Mouse (Mus musculus): ENCODE measurements around the gene Hemk1.
A peak's percentile ranks its signal among the peaks of the same experiment; 100 is the strongest.

The Hemk1 gene

DNA sequence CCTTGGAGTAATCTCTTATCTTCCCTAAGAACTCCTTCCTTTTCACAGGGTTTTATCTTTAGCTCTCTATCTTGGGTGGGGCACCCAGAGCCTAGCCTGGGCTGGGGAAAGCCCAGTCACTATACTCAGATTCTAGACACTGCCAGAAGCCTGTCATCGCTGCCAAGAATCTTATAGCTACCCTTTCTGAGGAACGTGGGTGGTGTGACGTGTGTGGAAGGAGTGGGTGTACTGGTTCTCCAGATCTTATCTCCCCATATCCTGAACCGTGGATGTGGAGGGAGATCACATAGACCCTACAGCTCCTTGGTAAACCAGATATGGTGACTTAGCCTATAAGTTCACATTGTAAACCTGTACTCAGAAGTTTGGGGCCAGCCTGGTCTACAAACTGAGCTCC lies 42.5 kb downstream of the Hemk1 start:
- peak; percentile 70 for DNase-seq (ENCODE audit: low read depth, low spot score)

GRCm38 (mm10) chr9:107294249-107294648 lies 43.9 kb downstream of the Hemk1 start:
- peak; percentile 68 for DNase-seq (ENCODE audit: low read depth, low spot score)

DNA sequence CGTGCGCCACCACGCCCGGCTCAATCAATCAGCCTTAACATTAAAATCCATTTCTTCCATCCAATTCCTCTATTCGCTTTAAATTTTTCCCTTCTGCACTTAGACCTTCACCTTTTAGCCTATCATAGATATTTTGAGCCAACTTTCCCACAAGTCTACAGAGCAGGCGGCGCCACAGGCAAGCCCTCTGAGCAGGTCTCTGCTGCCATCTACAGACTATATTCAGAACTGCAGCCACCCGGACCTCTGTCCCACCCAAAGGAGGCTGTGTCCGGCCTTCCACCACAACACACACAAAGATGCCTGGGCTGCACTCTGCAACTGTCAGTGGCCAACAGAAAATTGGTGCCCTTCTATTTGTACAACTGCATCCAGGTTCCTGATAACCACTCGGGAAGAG lies 47.3 kb downstream of the Hemk1 start:
- no peak for DNase-seq (ENCODE audit: low read depth, low spot score)

- no peak for DNase-seq (ENCODE audit: low read depth, low spot score)
Measured at GRCm38 (mm10) chr9:107289211-107290076, 48.7 kb downstream of the Hemk1 start, which contains the start of gene Mapkapk3. Gene Mapkapk3 (minus strand): TSS chr9:107289877.

DNA sequence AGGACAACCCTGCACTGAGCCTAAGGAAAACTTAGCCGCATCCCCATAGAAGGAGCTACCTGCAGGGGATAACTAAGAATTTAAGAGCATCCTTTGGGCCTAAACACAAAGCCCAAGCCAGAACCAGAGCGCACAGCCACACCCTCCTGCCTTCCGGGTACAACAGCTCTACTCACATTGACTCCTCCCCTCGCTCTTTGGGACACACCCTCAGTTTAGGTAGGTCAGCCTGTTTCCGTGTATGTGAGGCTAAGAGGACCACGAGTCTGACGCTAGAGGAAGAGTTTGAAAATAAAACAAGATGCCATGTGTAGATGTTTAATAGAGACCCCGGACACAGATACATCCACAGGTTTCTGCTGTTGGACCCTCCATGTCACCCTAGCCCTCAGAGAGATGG lies 49.4 kb downstream of the Hemk1 start:
- DNase-seq (ENCODE audit: low read depth, low spot score): peak; percentile 58

- no peak for DNase-seq (ENCODE audit: low read depth, low spot score)
Measured at GRCm38 (mm10) chr9:107288105-107288650, 50.0 kb downstream of the Hemk1 start.

GRCm38 (mm10) chr9:107287294-107287693 lies 50.9 kb downstream of the Hemk1 start:
- DNase-seq (ENCODE audit: low read depth, low spot score): no peak

GRCm38 (mm10) chr9:107285009-107285408 lies 53.1 kb downstream of the Hemk1 start:
- no peak for DNase-seq (ENCODE audit: low read depth, low spot score)

DNA sequence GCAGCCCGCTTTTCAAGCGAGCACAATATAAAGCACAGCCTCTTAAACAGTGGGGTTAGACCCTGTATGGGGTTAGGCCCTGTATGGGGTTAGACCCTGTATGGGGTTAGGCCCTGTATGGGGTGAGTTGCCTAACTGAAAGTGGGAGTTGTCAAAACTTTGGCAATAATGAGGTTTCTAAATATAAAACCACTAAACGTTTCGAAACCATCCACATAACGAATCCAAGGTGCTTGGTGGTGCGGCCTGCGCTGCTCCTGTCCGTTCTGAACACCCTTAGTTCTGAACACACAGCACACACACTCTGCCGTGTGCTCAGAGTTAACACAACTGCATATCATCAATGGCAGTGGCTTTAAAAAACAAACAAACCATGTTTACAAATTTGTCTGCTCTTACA lies 55.2 kb downstream of the Hemk1 start:
- DNase-seq (ENCODE audit: low read depth, low spot score): no peak

DNA sequence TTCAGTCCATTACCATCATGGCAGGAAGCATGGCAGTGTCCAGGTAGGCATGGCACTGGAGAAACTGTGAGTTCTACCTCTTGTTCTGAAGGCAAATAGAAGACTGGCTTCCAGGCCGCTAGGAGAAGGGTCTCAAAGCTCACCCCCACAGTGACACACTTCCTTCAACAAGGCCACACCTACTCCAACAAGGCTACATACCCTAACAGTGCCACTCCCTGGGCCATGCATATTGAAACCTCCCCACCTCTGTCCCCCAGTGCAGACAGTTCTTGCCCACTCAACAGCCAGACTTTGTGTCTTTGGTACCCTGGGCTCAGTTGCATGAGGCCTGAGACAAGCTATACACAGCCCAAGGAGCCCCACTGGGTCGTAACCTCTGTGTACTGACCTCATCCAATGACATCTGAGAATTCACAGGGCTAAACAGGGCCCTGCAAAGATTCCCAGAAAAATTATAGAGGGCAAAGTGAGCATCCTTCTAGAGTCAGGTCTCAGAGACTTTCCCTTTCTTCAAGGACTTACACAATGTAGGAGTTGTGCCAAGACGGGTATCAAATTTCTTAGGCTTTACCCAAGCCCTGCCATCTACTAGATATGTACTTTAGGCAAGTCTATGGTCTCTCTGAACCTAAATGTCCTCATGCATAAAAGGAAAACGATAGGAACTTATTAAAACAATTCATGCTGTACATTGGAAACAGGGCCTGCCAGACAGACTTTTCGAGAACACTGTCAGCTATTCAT lies 56.7 kb downstream of the Hemk1 start:
- DNase-seq (ENCODE audit: low read depth, low spot score): no peak

GRCm38 (mm10) chr9:107280322-107281027 lies 57.7 kb downstream of the Hemk1 start:
- DNase-seq (ENCODE audit: low read depth, low spot score): no peak

- DNase-seq (ENCODE audit: low read depth, low spot score): no peak
Measured at GRCm38 (mm10) chr9:107279378-107280321, 58.5 kb downstream of the Hemk1 start.

DNA sequence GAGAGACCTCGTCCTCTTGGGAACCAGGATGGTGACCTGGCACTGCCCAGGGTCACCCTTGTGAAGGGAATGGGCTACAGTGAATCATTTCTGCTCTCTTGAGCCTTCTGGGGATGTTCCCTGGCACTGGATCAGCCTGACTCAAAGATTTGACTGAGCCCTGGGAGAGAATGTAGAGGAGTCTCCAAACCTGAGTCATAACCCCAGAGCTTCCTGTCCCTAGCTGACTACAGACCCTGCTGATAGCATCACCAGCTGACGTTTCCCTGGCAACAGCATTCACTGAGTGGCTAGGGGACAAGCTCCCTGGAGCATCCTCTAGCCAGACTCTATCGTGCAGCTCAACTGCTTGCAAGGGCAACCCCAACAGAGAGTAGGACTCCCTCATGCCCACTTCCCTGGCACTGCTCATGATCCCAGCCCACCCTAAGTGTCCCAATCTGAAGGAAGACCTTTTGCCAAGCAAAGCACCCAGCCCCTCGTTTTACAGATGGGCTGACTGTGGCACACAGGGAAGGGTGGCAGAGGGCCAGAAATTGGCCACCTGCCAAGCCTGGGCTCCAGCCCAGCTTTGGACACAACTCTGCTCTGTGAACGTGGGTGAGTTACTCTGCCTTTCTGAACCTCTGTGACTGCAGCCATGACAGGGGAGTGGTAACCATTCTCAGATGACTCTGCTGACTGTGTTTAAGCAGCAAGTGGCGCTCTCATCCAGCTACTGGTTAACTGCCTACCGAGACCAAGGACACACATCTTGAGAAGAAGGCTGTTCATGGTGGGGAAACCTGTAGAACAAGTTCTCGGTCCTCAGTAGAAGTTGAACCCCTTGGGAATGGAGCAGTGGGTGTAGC lies 59.4 kb downstream of the Hemk1 start:
- no peak for DNase-seq (ENCODE audit: low read depth, low spot score)

DNA sequence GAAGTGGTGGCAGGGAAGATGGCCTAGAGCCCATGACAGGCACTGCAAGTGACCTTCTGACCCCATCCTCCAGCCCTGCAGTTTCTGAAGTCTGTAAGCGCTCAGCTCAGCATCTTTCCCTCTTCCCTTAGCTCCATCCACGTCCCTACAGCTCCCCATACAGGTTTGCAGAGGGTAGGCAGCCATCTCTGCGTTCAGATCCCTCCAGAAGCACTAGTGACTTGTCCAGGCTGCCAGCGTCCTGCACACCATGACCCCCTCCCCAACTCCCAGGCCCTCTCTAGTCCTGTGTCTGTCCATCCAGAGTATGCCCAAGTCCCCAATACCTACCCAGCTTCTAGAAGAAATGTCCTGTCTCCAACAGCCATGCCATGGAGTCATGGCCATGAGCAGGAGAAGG lies 60.0 kb downstream of the Hemk1 start:
- no peak for DNase-seq (ENCODE audit: low read depth, low spot score)

DNA sequence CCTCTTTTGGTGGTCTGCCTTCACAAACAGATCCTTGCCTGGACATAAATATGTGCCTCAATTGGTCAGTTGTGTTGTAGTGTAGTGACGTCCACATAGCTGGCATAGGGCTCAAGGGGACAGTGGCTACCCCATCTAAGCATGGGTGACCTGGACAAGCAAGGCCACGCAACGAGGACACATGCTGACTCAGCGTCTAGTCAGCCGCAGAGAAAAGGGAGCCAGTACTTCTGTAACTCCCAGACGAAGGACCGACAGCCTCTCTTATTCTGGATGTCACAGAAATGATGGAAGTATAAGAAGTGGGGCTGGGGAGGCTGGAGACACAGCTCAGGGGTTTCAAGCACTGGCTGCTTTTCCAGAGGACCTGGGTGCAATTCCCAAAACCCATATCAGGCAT lies 60.5 kb downstream of the Hemk1 start:
- DNase-seq (ENCODE audit: low read depth, low spot score): no peak
